Mouse (Mus musculus) olfactory bulb, adult 2 months (tissue): ENCODE measurements around the gene Cadm1.

ENCODE experiments used
- CTCF ChIP-seq: fragments of 200-500 bp; IDR thresholded peaks from 2 replicates; pipeline ENCODE4 v1.5.1; 2012; ENCODE audit warnings: low read depth, mild to moderate bottlenecking, low read length, moderate library complexity; ENCODE audit not compliant: insufficient read depth
- POLR2A ChIP-seq: fragments of 200-500 bp; IDR thresholded peaks from 2 replicates; pipeline ENCODE4 v1.6.1; 2012; ENCODE audit warnings: mild to moderate bottlenecking, low read depth, low read length, moderate library complexity; ENCODE audit not compliant: insufficient read depth

- no peak for TF ChIP-seq CTCF
- no peak for TF ChIP-seq POLR2A
Measured at GRCm38 (mm10) chr9:47586839-47587238, 56.9 kb downstream of the Cadm1 start.
